ENCODE assay signal across 18 mouse cellular contexts in genomic region chr7:109523304-109523703, GRCm38 (mm10). TPM values are rescaled to one million over a fixed set of nuclear protein-coding genes. Genes with fewer than 3 reads are reported as not detected.
DNase-seq lines count a peak whose midpoint lies in the region; ATAC-seq and TF ChIP-seq lines count a peak whose summit lies in the region.
"Had no signal": no experiment of that assay in that cellular context is flagged by ENCODE, and none has a peak within 500 bp of the region (broad histone marks: within the 10 kb centered on the region; RNA-seq: fewer than 3 reads in every experiment).

No protein-coding gene starts in this region.

- H3K9me3 ChIP-seq in hindbrain, embryonic 13.5 days, result no peaks in the 10 kb centered on the region
- H3K9me3 ChIP-seq in hindbrain, embryonic 14.5 days (ENCODE audit: control insufficient read depth, low read length), result no peaks in the 10 kb centered on the region
- H3K9me3 ChIP-seq in midbrain, embryonic 12.5 days, result no peaks in the 10 kb centered on the region
- H3K9me3 ChIP-seq in midbrain, embryonic 15.5 days, result no peaks in the 10 kb centered on the region
- no peaks in the 10 kb centered on the region for H3K9me3 ChIP-seq in liver, postnatal 0 days (ENCODE audit: low read length)
- H3K9me3 ChIP-seq: G1E; heart, embryonic 10.5 days; neural tube, embryonic 13.5 days had no signal

- peaks cover 24% of the 10 kb centered on the region for H3K4me1 ChIP-seq in hindbrain, embryonic 13.5 days (replicated peaks)
- peaks cover 13% of the 10 kb centered on the region; the same call in 1 of the 2 replicates for H3K4me1 ChIP-seq in hindbrain, embryonic 14.5 days (replicated peaks; ENCODE audit: control insufficient read depth, insufficient read depth, low read length)
- peaks cover 19% of the 10 kb centered on the region for H3K4me1 ChIP-seq in midbrain, embryonic 12.5 days
- peaks cover 18% of the 10 kb centered on the region for H3K4me1 ChIP-seq in midbrain, embryonic 15.5 days
- H3K4me1 ChIP-seq in brown adipose tissue, adult 24 weeks (ENCODE audit: control insufficient read depth, insufficient read depth, insufficient read length, low read length), result peaks cover 11% of the 10 kb centered on the region; the same call in 1 of the 2 replicates
- H3K4me1 ChIP-seq in liver, postnatal 0 days (ENCODE audit: insufficient read depth), result peaks cover 12% of the 10 kb centered on the region

- TF ChIP-seq EP300 in liver, postnatal 0 days (IDR thresholded peaks at IDR 0.05; ENCODE audit: low read depth), result no peak

- 60% methylated on average over 2 of the region's 2 CpGs for WGBS in hindbrain, embryonic 13.5 days
- 63% methylated on average over 2 of the region's 2 CpGs for WGBS in hindbrain, embryonic 14.5 days
- 63% methylated on average over 2 of the region's 2 CpGs for WGBS in midbrain, embryonic 12.5 days
- 70% methylated on average over 2 of the region's 2 CpGs for WGBS in midbrain, embryonic 15.5 days
- 79% methylated on average over 2 of the region's 2 CpGs for WGBS in liver, postnatal 0 days (ENCODE audit: insufficient replicate concordance)

- no peak for DNase-seq in hindbrain, embryonic 14.5 days (ENCODE audit: low spot score)
- no peak for DNase-seq in liver, postnatal 0 days
- DNase-seq in thymus, postnatal 14 days, result no peak
- DNase-seq: cerebellum, postnatal 14 days; gastrocnemius, postnatal 25 days; heart, postnatal 10 days; kidney, adult 8-10 months; kidney, postnatal 4 days; lung, postnatal 14 days; right cerebral cortex, postnatal 25 days; thymus, adult 18-20 months had no signal

- no peak overlapping the region for H3K4me2 ChIP-seq in hindbrain, embryonic 13.5 days
- no peak overlapping the region for H3K4me2 ChIP-seq in hindbrain, embryonic 14.5 days (replicated peaks)
- no peak overlapping the region for H3K4me2 ChIP-seq in midbrain, embryonic 12.5 days (replicated peaks)
- no peak overlapping the region for H3K4me2 ChIP-seq in midbrain, embryonic 15.5 days
- no peak overlapping the region for H3K4me2 ChIP-seq in liver, postnatal 0 days (ENCODE audit: low read depth, low read length)
- H3K4me2 ChIP-seq: neural tube, embryonic 13.5 days had no signal

- H3K27me3 ChIP-seq in hindbrain, embryonic 13.5 days, result no peaks in the 10 kb centered on the region
- H3K27me3 ChIP-seq in hindbrain, embryonic 14.5 days (ENCODE audit: control insufficient read depth, insufficient read depth, low read length), result no peaks in the 10 kb centered on the region
- no peaks in the 10 kb centered on the region for H3K27me3 ChIP-seq in midbrain, embryonic 12.5 days
- no peaks in the 10 kb centered on the region for H3K27me3 ChIP-seq in midbrain, embryonic 15.5 days (replicated peaks)
- H3K27me3 ChIP-seq in liver, postnatal 0 days (ENCODE audit: insufficient read depth, low read length), result no peaks in the 10 kb centered on the region
- H3K27me3 ChIP-seq: neural tube, embryonic 13.5 days had no signal

- H3K9ac ChIP-seq in hindbrain, embryonic 13.5 days, result peak overlapping the region; percentile 35; the same call in 1 of the 2 replicates
- no peak overlapping the region for H3K9ac ChIP-seq in hindbrain, embryonic 14.5 days
- H3K9ac ChIP-seq in midbrain, embryonic 12.5 days (replicated peaks), result no peak overlapping the region
- H3K9ac ChIP-seq in midbrain, embryonic 15.5 days, result no peak overlapping the region
- H3K9ac ChIP-seq in liver, postnatal 0 days (replicated peaks), result no peak overlapping the region
- H3K9ac ChIP-seq: neural tube, embryonic 13.5 days had no signal

- H3K4me3 ChIP-seq in hindbrain, embryonic 13.5 days, result no peak overlapping the region
- H3K4me3 ChIP-seq in hindbrain, embryonic 14.5 days (replicated peaks; ENCODE audit: low read length), result no peak overlapping the region
- no peak overlapping the region for H3K4me3 ChIP-seq in midbrain, embryonic 12.5 days
- H3K4me3 ChIP-seq in midbrain, embryonic 15.5 days, result no peak overlapping the region
- no peak overlapping the region for H3K4me3 ChIP-seq in brown adipose tissue, adult 24 weeks (ENCODE audit: insufficient read depth, low read depth, low read length)
- H3K4me3 ChIP-seq in liver, postnatal 0 days (ENCODE audit: low read depth, low read length), result no peak overlapping the region
- H3K4me3 ChIP-seq: heart, embryonic 10.5 days; neural tube, embryonic 13.5 days had no signal

- H3K36me3 ChIP-seq in hindbrain, embryonic 13.5 days, result peaks cover 63% of the 10 kb centered on the region
- H3K36me3 ChIP-seq in hindbrain, embryonic 14.5 days (replicated peaks; ENCODE audit: control insufficient read depth, insufficient read depth), result peaks cover 63% of the 10 kb centered on the region
- H3K36me3 ChIP-seq in midbrain, embryonic 12.5 days, result peaks cover 59% of the 10 kb centered on the region
- peaks cover 33% of the 10 kb centered on the region; the same call in 1 of the 2 replicates for H3K36me3 ChIP-seq in midbrain, embryonic 15.5 days (replicated peaks)
- peaks cover 65% of the 10 kb centered on the region for H3K36me3 ChIP-seq in liver, postnatal 0 days (replicated peaks; ENCODE audit: insufficient read depth, low read length)

- TF ChIP-seq CTCF in liver, postnatal 0 days (IDR thresholded peaks at IDR 0.05; ENCODE audit: low read depth), result no peak

- ATAC-seq in hindbrain, embryonic 13.5 days (ENCODE audit: low FRiP score), result no peak
- ATAC-seq in hindbrain, embryonic 14.5 days (ENCODE audit: low FRiP score), result no peak
- no peak for ATAC-seq in midbrain, embryonic 12.5 days (ENCODE audit: low FRiP score, low read depth)
- no peak for ATAC-seq in midbrain, embryonic 15.5 days (replicated peaks)
- no peak for ATAC-seq in liver, postnatal 0 days

- H3K27ac ChIP-seq in hindbrain, embryonic 13.5 days, result no peak overlapping the region
- H3K27ac ChIP-seq in hindbrain, embryonic 14.5 days, result no peak overlapping the region
- peak overlapping the region; percentile 12; the same call in 1 of the 2 replicates for H3K27ac ChIP-seq in midbrain, embryonic 12.5 days (replicated peaks)
- H3K27ac ChIP-seq in midbrain, embryonic 15.5 days, result no peak overlapping the region
- peak overlapping the region; percentile 4 for H3K27ac ChIP-seq in brown adipose tissue, adult 24 weeks (replicated peaks; ENCODE audit: low read depth, low read length)
- H3K27ac ChIP-seq in liver, postnatal 0 days (ENCODE audit: low read depth), result peak overlapping the region; percentile 58
- H3K27ac ChIP-seq: heart, embryonic 10.5 days; neural tube, embryonic 13.5 days had no signal

RNA-seq across cellular contexts. Expression of gene Rpl27a, which starts 4.4 kb away (rescaled TPM):
- polyA plus RNA-seq in hindbrain, embryonic 13.5 days (2015; fragmentation: Nextera tagmentation; extraction: Ambion mirVana), result 89.0 TPM in 2 replicates
- 81.9 and 91.4 TPM in 2 replicates for polyA plus RNA-seq in hindbrain, embryonic 14.5 days (2014; fragmentation: Nextera tagmentation; extraction: Ambion mirVana)
- polyA plus RNA-seq in midbrain, embryonic 12.5 days (2016; fragmentation: Nextera tagmentation; extraction: Ambion mirVana), result 93.5 and 93.7 TPM in 2 replicates
- polyA plus RNA-seq in midbrain, embryonic 15.5 days (2015; fragmentation: Nextera tagmentation; extraction: Ambion mirVana), result 64.4 and 67.9 TPM in 2 replicates
- 113 and 190 TPM in 2 replicates for polyA plus RNA-seq in brown adipose tissue, adult 24 weeks (2012; ENCODE audit: insufficient read depth, insufficient read length, missing spikeins)
- 83.1 and 84.4 TPM in 2 replicates for polyA plus RNA-seq in liver, postnatal 0 days (2015; fragmentation: Nextera tagmentation; extraction: Ambion mirVana)

RNA-seq across cellular contexts. Expression of gene Trim66, which starts 15.4 kb away (rescaled TPM):
- 0.22 and 0.34 TPM in 2 replicates for polyA plus RNA-seq in hindbrain, embryonic 13.5 days (2015; fragmentation: Nextera tagmentation; extraction: Ambion mirVana)
- polyA plus RNA-seq in hindbrain, embryonic 14.5 days (2014; fragmentation: Nextera tagmentation; extraction: Ambion mirVana), result 0.82 and 1.2 TPM in 2 replicates
- polyA plus RNA-seq in midbrain, embryonic 12.5 days (2016; fragmentation: Nextera tagmentation; extraction: Ambion mirVana), result 0.21 and 0.23 TPM in 2 replicates
- 0.92 and 1.1 TPM in 2 replicates for polyA plus RNA-seq in midbrain, embryonic 15.5 days (2015; fragmentation: Nextera tagmentation; extraction: Ambion mirVana)
- 0.38 TPM in 1 of 2 replicates, not detected in the other for polyA plus RNA-seq in brown adipose tissue, adult 24 weeks (2012; ENCODE audit: insufficient read depth, insufficient read length, missing spikeins)
- 0.02 TPM in 1 of 2 replicates, not detected in the other for polyA plus RNA-seq in liver, postnatal 0 days (2015; fragmentation: Nextera tagmentation; extraction: Ambion mirVana)

Comparison
In these comparisons a context has a peak if more than half of its experiments do, and no peak if none do; other contexts are left out.
1. H3K27ac ChIP-seq: peak in midbrain, embryonic 12.5 days (single experiment), brown adipose tissue, adult 24 weeks (single experiment) and liver, postnatal 0 days (single experiment); none in hindbrain, embryonic 13.5 days (single experiment), hindbrain, embryonic 14.5 days (single experiment) and midbrain, embryonic 15.5 days (single experiment).